Mouse (Mus musculus): Measurements from ENCODE around the gene Olfr986. TPM values are rescaled to one million over a fixed set of nuclear protein-coding genes. Genes with fewer than 3 reads are reported as not detected.

Olfr986 gene
- polyA plus RNA-seq, 1 experiment from 2014 or later = 0.08 TPM

GRCm38 (mm10) chr9:40206546-40206950, 25.8 kb downstream of the Olfr986 start:
- 79% methylated on average over 5 of the region's 5 CpGs for WGBS
- Histone ChIP-seq H3K27ac (replicated peaks) (no peak overlapping the region), H3K36me3 (peaks cover 44% of the 10 kb centered on the region), H3K9me3 (replicated peaks) (no peaks in the 10 kb centered on the region), H3K27me3 (replicated peaks) (no peaks in the 10 kb centered on the region), H3K4me3 (replicated peaks) (no peak overlapping the region), H3K9ac (replicated peaks) (no peak overlapping the region), H3K4me2 (no peak overlapping the region), H3K4me1 (no peaks in the 10 kb centered on the region)
- no peak for ATAC-seq (ENCODE audit: low FRiP score)

- Histone ChIP-seq H3K9me3 (replicated peaks) (no peaks in the 10 kb centered on the region), H3K27ac (replicated peaks) (no peak overlapping the region), H3K9ac (replicated peaks) (no peak overlapping the region), H3K4me1 (no peaks in the 10 kb centered on the region), H3K4me3 (replicated peaks) (no peak overlapping the region), H3K36me3 (peaks cover 66% of the 10 kb centered on the region), H3K4me2 (no peak overlapping the region), H3K27me3 (replicated peaks) (no peaks in the 10 kb centered on the region)
- 93% methylated on average over 2 of the region's 2 CpGs for WGBS
- no peak for ATAC-seq (ENCODE audit: low FRiP score)
Measured at GRCm38 (mm10) chr9:40210744-40211143, 30.0 kb downstream of the Olfr986 start.

GRCm38 (mm10) chr9:40214058-40214457, 33.3 kb downstream of the Olfr986 start:
- 92% methylated on average over 5 of the region's 5 CpGs for WGBS
- Histone ChIP-seq H3K4me3 (replicated peaks) (no peak overlapping the region), H3K4me1 (no peaks in the 10 kb centered on the region), H3K9me3 (replicated peaks) (no peaks in the 10 kb centered on the region), H3K4me2 (no peak overlapping the region), H3K27ac (replicated peaks) (no peak overlapping the region), H3K27me3 (replicated peaks) (no peaks in the 10 kb centered on the region), H3K36me3 (peaks cover 46% of the 10 kb centered on the region), H3K9ac (replicated peaks) (no peak overlapping the region)
- no peak for ATAC-seq (ENCODE audit: low FRiP score)

- WGBS = 75% methylated on average over 4 of the region's 4 CpGs
- no peak for ATAC-seq (ENCODE audit: low FRiP score)
Measured at GRCm38 (mm10) chr9:40216651-40217050, 35.9 kb downstream of the Olfr986 start.

GRCm38 (mm10) chr9:40224289-40224688, 43.6 kb downstream of the Olfr986 start:
- H3K4me3 ChIP-seq (replicated peaks) = no peak overlapping the region
- no peaks in the 10 kb centered on the region for H3K4me1 ChIP-seq
- no peaks in the 10 kb centered on the region for H3K27me3 ChIP-seq (replicated peaks)
- WGBS = 80% methylated on average over 4 of the region's 4 CpGs
- no peak overlapping the region for H3K4me2 ChIP-seq
- H3K9ac ChIP-seq (replicated peaks) = no peak overlapping the region
- no peaks in the 10 kb centered on the region for H3K9me3 ChIP-seq (replicated peaks)
- H3K27ac ChIP-seq (replicated peaks) = no peak overlapping the region
- ATAC-seq (ENCODE audit: low FRiP score) = no peak
- H3K36me3 ChIP-seq = no peaks in the 10 kb centered on the region

More at GRCm38 (mm10) chr9:40216651-40217050, 35.9 kb downstream of the Olfr986 start:
- Histone ChIP-seq H3K36me3 (peaks cover 20% of the 10 kb centered on the region), H3K4me2 (no peak overlapping the region), H3K27me3 (replicated peaks) (no peaks in the 10 kb centered on the region), H3K9ac (replicated peaks) (no peak overlapping the region), H3K9me3 (replicated peaks) (no peaks in the 10 kb centered on the region), H3K4me1 (no peaks in the 10 kb centered on the region), H3K27ac (replicated peaks) (no peak overlapping the region), H3K4me3 (replicated peaks) (no peak overlapping the region)

GRCm38 (mm10) chr9:40227874-40228789, 47.4 kb downstream of the Olfr986 start:
- Histone ChIP-seq H3K27ac (replicated peaks) (no peak overlapping the region), H3K9ac (replicated peaks) (no peak overlapping the region), H3K4me3 (replicated peaks) (no peak overlapping the region), H3K4me2 (no peak overlapping the region), H3K4me1 (no peaks in the 10 kb centered on the region), H3K27me3 (replicated peaks) (no peaks in the 10 kb centered on the region), H3K36me3 (no peaks in the 10 kb centered on the region), H3K9me3 (replicated peaks) (no peaks in the 10 kb centered on the region)
- peak; percentile 86 for ATAC-seq (ENCODE audit: low FRiP score)
- WGBS = 70% methylated on average over 10 of the region's 10 CpGs

- Histone ChIP-seq H3K27ac (replicated peaks) (no peak overlapping the region), H3K9ac (replicated peaks) (no peak overlapping the region), H3K4me3 (replicated peaks) (no peak overlapping the region), H3K27me3 (replicated peaks) (no peaks in the 10 kb centered on the region), H3K4me1 (no peaks in the 10 kb centered on the region), H3K9me3 (replicated peaks) (no peaks in the 10 kb centered on the region), H3K36me3 (no peaks in the 10 kb centered on the region), H3K4me2 (no peak overlapping the region)
- ATAC-seq (ENCODE audit: low FRiP score) = no peak
- WGBS = 56% methylated on average over 6 of the region's 6 CpGs
Measured at GRCm38 (mm10) chr9:40228804-40229331, 48.1 kb downstream of the Olfr986 start.

- ATAC-seq (ENCODE audit: low FRiP score) = no peak
- H3K27ac ChIP-seq (replicated peaks) = no peak overlapping the region
- WGBS = 66% methylated on average over 5 of the region's 5 CpGs
Measured at GRCm38 (mm10) chr9:40229479-40229878, 48.8 kb downstream of the Olfr986 start.

GRCm38 (mm10) chr9:40231019-40231418, 50.3 kb downstream of the Olfr986 start:
- Histone ChIP-seq H3K27ac (replicated peaks) (no peak overlapping the region), H3K36me3 (no peaks in the 10 kb centered on the region), H3K4me1 (0 out of 2 replicates have a peak, but pooled peaks cover 3% of the 10 kb centered on the region), H3K4me3 (replicated peaks) (no peak overlapping the region), H3K4me2 (no peak overlapping the region), H3K27me3 (replicated peaks) (no peaks in the 10 kb centered on the region), H3K9me3 (replicated peaks) (no peaks in the 10 kb centered on the region), H3K9ac (replicated peaks) (no peak overlapping the region)
- ATAC-seq (ENCODE audit: low FRiP score) = no peak
- 90% methylated on average over 3 of the region's 3 CpGs for WGBS

More at GRCm38 (mm10) chr9:40229479-40229878, 48.8 kb downstream of the Olfr986 start:
- no peaks in the 10 kb centered on the region for H3K4me1 ChIP-seq
- no peaks in the 10 kb centered on the region for H3K9me3 ChIP-seq (replicated peaks)
- no peaks in the 10 kb centered on the region for H3K27me3 ChIP-seq (replicated peaks)
- H3K36me3 ChIP-seq = no peaks in the 10 kb centered on the region
- H3K9ac ChIP-seq (replicated peaks) = no peak overlapping the region
- H3K4me2 ChIP-seq = no peak overlapping the region
- no peak overlapping the region for H3K4me3 ChIP-seq (replicated peaks)

- ATAC-seq (ENCODE audit: low FRiP score) = no peak
- Histone ChIP-seq H3K4me3 (replicated peaks) (no peak overlapping the region), H3K27ac (replicated peaks) (no peak overlapping the region), H3K9ac (replicated peaks) (no peak overlapping the region), H3K27me3 (replicated peaks) (no peaks in the 10 kb centered on the region), H3K36me3 (no peaks in the 10 kb centered on the region), H3K4me1 (0 out of 2 replicates have a peak, but pooled peaks cover 3% of the 10 kb centered on the region), H3K9me3 (replicated peaks) (no peaks in the 10 kb centered on the region), H3K4me2 (no peak overlapping the region)
- WGBS = 41% methylated on average over 10 of the region's 10 CpGs
Measured at GRCm38 (mm10) chr9:40234233-40235072, 53.7 kb downstream of the Olfr986 start.

- Histone ChIP-seq H3K27ac (replicated peaks) (no peak overlapping the region), H3K9me3 (replicated peaks) (no peaks in the 10 kb centered on the region), H3K4me1 (0 out of 2 replicates have a peak, but pooled peaks cover 3% of the 10 kb centered on the region), H3K4me3 (replicated peaks) (no peak overlapping the region), H3K27me3 (replicated peaks) (no peaks in the 10 kb centered on the region), H3K36me3 (no peaks in the 10 kb centered on the region), H3K4me2 (no peak overlapping the region), H3K9ac (replicated peaks) (no peak overlapping the region)
- 86% methylated on average over 7 of the region's 7 CpGs for WGBS
- no peak for ATAC-seq (ENCODE audit: low FRiP score)
Measured at GRCm38 (mm10) chr9:40235220-40235619, 54.5 kb downstream of the Olfr986 start.
